In the genomic region with DNA sequence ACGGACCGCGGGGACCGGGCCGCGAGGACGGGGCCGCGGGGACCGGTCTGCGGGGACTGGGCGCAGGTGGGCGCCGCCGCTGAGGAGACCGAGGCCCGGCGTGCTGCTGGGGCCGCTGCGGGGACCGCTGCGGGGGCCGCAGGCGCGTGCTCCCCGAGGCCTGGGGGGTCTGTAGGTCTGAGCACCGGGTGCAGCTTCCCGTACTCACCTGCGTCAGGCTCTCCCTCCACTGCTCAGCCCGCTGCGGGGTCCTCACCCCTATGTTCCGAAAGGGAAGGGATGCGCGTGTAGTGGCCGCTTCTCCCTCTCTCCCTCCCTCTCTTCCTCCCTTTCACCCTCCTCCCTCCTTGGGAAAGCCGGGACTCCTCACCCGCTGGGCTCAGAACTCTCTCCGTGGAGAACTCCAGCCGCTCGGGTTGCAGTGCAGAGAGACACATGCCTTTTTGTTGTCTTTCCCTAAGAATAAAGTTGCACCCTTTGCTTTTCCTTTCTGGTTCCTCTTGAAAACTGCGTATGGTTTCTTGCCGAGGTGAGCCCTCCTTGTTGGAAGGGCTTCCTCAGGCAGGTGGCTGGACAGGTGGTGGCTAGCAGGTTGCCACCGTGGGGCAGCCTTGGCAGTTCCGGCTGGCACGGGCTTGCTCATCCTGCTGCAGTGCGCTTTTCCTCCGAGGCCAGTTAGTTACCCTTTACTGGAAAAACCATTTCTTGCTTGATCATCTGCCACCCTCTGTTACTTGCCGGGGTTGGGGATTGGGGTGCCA, we compare ENCODE assay signal across 8 mouse cellular contexts. TPM values are rescaled to one million over a fixed set of nuclear protein-coding genes. Genes with fewer than 3 reads are reported as not detected.
A peak's percentile ranks its signal among the peaks of the same experiment; 100 is the strongest.
DNase-seq lines count a peak whose midpoint lies in the region; ATAC-seq and TF ChIP-seq lines count a peak whose summit lies in the region.

No protein-coding gene starts in this region.

- no peaks in the 10 kb centered on the region for H3K27me3 ChIP-seq in hindbrain, embryonic 14.5 days (ENCODE audit: control insufficient read depth, insufficient read depth, low read length)
- H3K27me3 ChIP-seq in limb, embryonic 13.5 days = no peaks in the 10 kb centered on the region

- under 1% methylated on average over 47 of the region's 48 CpGs for WGBS in bone marrow, adult 2 months
- WGBS in hindbrain, embryonic 14.5 days = under 1% methylated on average over 45 of the region's 48 CpGs
- WGBS in limb, embryonic 13.5 days = under 1% methylated on average over 42 of the region's 48 CpGs

- 0 out of 2 replicates have a peak, but pooled peaks have one; percentile 3 for TF ChIP-seq CTCF in bone marrow, adult 2 months (IDR thresholded peaks at IDR 0.05; ENCODE audit: control insufficient read depth, insufficient read depth, low read length)
- no peak for TF ChIP-seq CTCF in embryonic fibroblast, embryonic 13.5 days (IDR thresholded peaks at IDR 0.05; ENCODE audit: borderline replicate concordance, insufficient read depth, low read length)

- ATAC-seq in hindbrain, embryonic 14.5 days (ENCODE audit: low FRiP score) = peak; percentile 59
- peak; percentile 34 for ATAC-seq in limb, embryonic 13.5 days (ENCODE audit: low FRiP score, low read depth)

- H3K36me3 ChIP-seq in hindbrain, embryonic 14.5 days (replicated peaks; ENCODE audit: control insufficient read depth, insufficient read depth) = no peaks in the 10 kb centered on the region
- no peaks in the 10 kb centered on the region for H3K36me3 ChIP-seq in limb, embryonic 13.5 days

- DNase-seq in layer of hippocampus, postnatal 10 days (ENCODE audit: low spot score in 2 of 2) = peak; percentile 37 to 56
- no peak for DNase-seq in layer of hippocampus, adult 8-10 months (ENCODE audit: low spot score in 2 of 2)
- DNase-seq in hindbrain, embryonic 14.5 days (ENCODE audit: low spot score) = peak; percentile 57
- DNase-seq in neural tube, embryonic 10.5 days (ENCODE audit: extremely low spot score, low spot score) = peak; percentile 58
- peak; percentile 67 for DNase-seq in thymus, postnatal 25 days

- no peaks in the 10 kb centered on the region for H3K9me3 ChIP-seq in hindbrain, embryonic 14.5 days (ENCODE audit: control insufficient read depth, low read length)
- H3K9me3 ChIP-seq in limb, embryonic 13.5 days = no peaks in the 10 kb centered on the region

- peak overlapping the region; percentile 96 for H3K4me2 ChIP-seq in hindbrain, embryonic 14.5 days (replicated peaks)
- H3K4me2 ChIP-seq in limb, embryonic 13.5 days (replicated peaks) = peak overlapping the region; percentile 96

- no peak for TF ChIP-seq POLR2A in bone marrow, adult 2 months (IDR thresholded peaks at IDR 0.05; ENCODE audit: borderline replicate concordance, control insufficient read depth, low read depth, low read length)
- no peak for TF ChIP-seq POLR2A in embryonic fibroblast, embryonic 13.5 days (IDR thresholded peaks at IDR 0.05; ENCODE audit: low read depth, low read length)

- peaks cover 10% of the 10 kb centered on the region for H3K4me1 ChIP-seq in bone marrow, adult 2 months (ENCODE audit: control insufficient read depth, insufficient read depth, low read length)
- H3K4me1 ChIP-seq in embryonic fibroblast, embryonic 13.5 days (ENCODE audit: control insufficient read depth, insufficient read depth, low read length) = peaks cover 10% of the 10 kb centered on the region
- H3K4me1 ChIP-seq in hindbrain, embryonic 14.5 days (replicated peaks; ENCODE audit: control insufficient read depth, insufficient read depth, low read length) = peaks cover 27% of the 10 kb centered on the region
- H3K4me1 ChIP-seq in limb, embryonic 13.5 days = peaks cover 26% of the 10 kb centered on the region

- H3K4me3 ChIP-seq in bone marrow, adult 2 months (replicated peaks; ENCODE audit: control insufficient read depth, low read depth, low read length) = peak overlapping the region; percentile 98
- peak overlapping the region; percentile 90 for H3K4me3 ChIP-seq in embryonic fibroblast, embryonic 13.5 days (ENCODE audit: insufficient read depth, low read length)
- peak overlapping the region; percentile 95 for H3K4me3 ChIP-seq in hindbrain, embryonic 14.5 days (replicated peaks; ENCODE audit: low read length)
- H3K4me3 ChIP-seq in limb, embryonic 13.5 days = peak overlapping the region; percentile 97

- peak overlapping the region; percentile 90 for H3K27ac ChIP-seq in bone marrow, adult 2 months (ENCODE audit: control insufficient read depth, insufficient read depth, low read depth, low read length, poor library complexity)
- no peak overlapping the region for H3K27ac ChIP-seq in embryonic fibroblast, embryonic 13.5 days (ENCODE audit: insufficient read depth, low read length)
- H3K27ac ChIP-seq in hindbrain, embryonic 14.5 days = peak overlapping the region; percentile 78; the same call in 1 of the 2 replicates
- peak overlapping the region; percentile 55; the same call in 1 of the 2 replicates for H3K27ac ChIP-seq in limb, embryonic 13.5 days

- peak overlapping the region; percentile 93 for H3K9ac ChIP-seq in hindbrain, embryonic 14.5 days
- H3K9ac ChIP-seq in limb, embryonic 13.5 days = peak overlapping the region; percentile 94

RNA-seq across cellular contexts. Expression of a gene that starts 0.7 kb away (rescaled TPM):
- 100 to 1,000 TPM; 119 to 134 TPM for total RNA-seq in layer of hippocampus, postnatal 10 days (2021)
- 100 to 1,000 TPM; 102 to 113 (median 110) TPM for total RNA-seq in layer of hippocampus, adult 8-10 months (2022)
- 33.5 and 56.0 TPM in 2 replicates for polyA plus RNA-seq in bone marrow, adult 2 months (2011; ENCODE audit: insufficient read depth, insufficient read length, low replicate concordance, missing spikeins)
- 25.8 and 34.0 TPM in 2 replicates for polyA plus RNA-seq in embryonic fibroblast, embryonic 13.5 days (2011; ENCODE audit: insufficient read length, low read depth, missing spikeins)
- polyA plus RNA-seq in hindbrain, embryonic 14.5 days (2014; fragmentation: Nextera tagmentation; extraction: Ambion mirVana) = 50.8 and 51.5 TPM in 2 replicates
- polyA plus RNA-seq in limb, embryonic 13.5 days (2015; fragmentation: Nextera tagmentation; extraction: Ambion mirVana) = 30.7 and 36.6 TPM in 2 replicates

RNA-seq across cellular contexts. Expression of a gene that starts 50.3 kb away (rescaled TPM):
- total RNA-seq in layer of hippocampus, postnatal 10 days (2021) = 1 to 10 TPM; 1.8 to 2.2 TPM
- total RNA-seq in layer of hippocampus, adult 8-10 months (2022) = 1 to 10 TPM; 1.9 to 4.0 (median 2.6) TPM
- polyA plus RNA-seq in bone marrow, adult 2 months (2011; ENCODE audit: insufficient read depth, insufficient read length, low replicate concordance, missing spikeins) = 4.0 and 7.0 TPM in 2 replicates
- 0.47 and 0.81 TPM in 2 replicates for polyA plus RNA-seq in embryonic fibroblast, embryonic 13.5 days (2011; ENCODE audit: insufficient read length, low read depth, missing spikeins)
- polyA plus RNA-seq in hindbrain, embryonic 14.5 days (2014; fragmentation: Nextera tagmentation; extraction: Ambion mirVana) = 1.4 and 1.8 TPM in 2 replicates
- 3.2 and 3.7 TPM in 2 replicates for polyA plus RNA-seq in limb, embryonic 13.5 days (2015; fragmentation: Nextera tagmentation; extraction: Ambion mirVana)

Comparison
In these comparisons a context has a peak if more than half of its experiments do, and no peak if none do; other contexts are left out.
1. DNase-seq: peak in layer of hippocampus, postnatal 10 days (2 of 2), hindbrain, embryonic 14.5 days (single experiment), neural tube, embryonic 10.5 days (single experiment) and thymus, postnatal 25 days (single experiment); none in layer of hippocampus, adult 8-10 months (0 of 2).
2. Peak in every context shown above with its lines, with median percentiles within 50 percentile points of each other: H3K4me3 ChIP-seq.